Mouse (Mus musculus) forebrain, postnatal 0 days (tissue): ENCODE measurements around the gene Fbxl20. TPM values are rescaled to one million over a fixed set of nuclear protein-coding genes. Genes with fewer than 3 reads are reported as not detected.
A peak's percentile ranks its signal among the peaks of the same experiment; 100 is the strongest.

Experiments
- ATAC-seq: fragments of 200-750 bp; cut with Nextera tagmentation; 2 replicates; pipeline ENCODE4 v1.8.0; 2017; ENCODE audit warnings: mild to moderate bottlenecking, moderate library complexity
- DNase-seq: peaks from one replicate; pipeline ENCODE4 v3.0.0-alpha.2; 2015
- H3K27ac ChIP-seq: fragments of 300-500 bp; sonication (generic); 2 replicates; pipeline ENCODE4 v1.5.1; 2014; ENCODE audit warnings: low read depth, mild to moderate bottlenecking, antibody characterized with exemption, low read length, moderate library complexity, mixed read lengths
- H3K27me3 ChIP-seq: fragments of 300-500 bp; sonication (generic); 2 replicates; pipeline ENCODE4 v1.6.1; 2014; ENCODE audit warnings: mild to moderate bottlenecking, low read length, mixed read lengths; ENCODE audit not compliant: insufficient read depth
- H3K36me3 ChIP-seq: fragments of 300-500 bp; sonication (generic); 2 replicates; pipeline ENCODE4 v1.6.1; 2014; ENCODE audit warnings: mild to moderate bottlenecking, moderate library complexity; ENCODE audit not compliant: insufficient read depth
- H3K4me1 ChIP-seq: fragments of 300-500 bp; sonication (generic); 2 replicates; pipeline ENCODE4 v1.6.1; 2014; ENCODE audit warnings: antibody characterized with exemption; ENCODE audit not compliant: insufficient read depth
- H3K4me2 ChIP-seq: fragments of 300-500 bp; sonication (generic); 2 replicates; pipeline ENCODE4 v1.6.1; 2014; ENCODE audit warnings: low read depth, mild to moderate bottlenecking, moderate library complexity
- H3K4me3 ChIP-seq: fragments of 300-500 bp; sonication (generic); 2 replicates; pipeline ENCODE4 v1.5.1; 2014; ENCODE audit warnings: low read depth, low read length, mixed read lengths
- H3K9ac ChIP-seq: fragments of 300-500 bp; sonication (generic); 2 replicates; pipeline ENCODE4 v1.6.1; 2014; ENCODE audit warnings: mild to moderate bottlenecking
- H3K9me3 ChIP-seq: fragments of 300-500 bp; sonication (generic); 2 replicates; pipeline ENCODE4 v1.6.1; 2016; ENCODE audit warnings: low read length
- CTCF ChIP-seq: sonication (generic); IDR thresholded peaks from 2 replicates; pipeline ENCODE4 v1.5.1; 2016; ENCODE audit warnings: antibody characterized with exemption, control low read depth, low read depth
- WGBS: fragments of 180-500 bp; shearing (Covaris S2); extraction: QIAGEN DNeasy Blood & Tissue Kit; methylation state at CpG from one replicate; pipeline ENCODE4 v1.1.7; 2014; 5-methylcytosine and 5-hydroxymethylcytosine counted together
- polyA plus RNA-seq: library from polyadenylated mRNA; unstranded; fragments of >200 nt; fragmentation: Nextera tagmentation; extraction: Ambion mirVana; gene quantifications from 2 replicates; pipeline ENCODE4 v1.2.1, GENCODE M21; 2015
- total RNA-seq: library from RNA; depleted of rRNA; stranded (reverse); fragments of >200 nt; gene quantifications from 2 replicates; pipeline ENCODE4 v1.2.3, GENCODE M21; 2014

Gene Fbxl20
- total and polyA plus RNA-seq, 2 experiments from 2014 or later, result 12.5 to 22.9 TPM

DNA sequence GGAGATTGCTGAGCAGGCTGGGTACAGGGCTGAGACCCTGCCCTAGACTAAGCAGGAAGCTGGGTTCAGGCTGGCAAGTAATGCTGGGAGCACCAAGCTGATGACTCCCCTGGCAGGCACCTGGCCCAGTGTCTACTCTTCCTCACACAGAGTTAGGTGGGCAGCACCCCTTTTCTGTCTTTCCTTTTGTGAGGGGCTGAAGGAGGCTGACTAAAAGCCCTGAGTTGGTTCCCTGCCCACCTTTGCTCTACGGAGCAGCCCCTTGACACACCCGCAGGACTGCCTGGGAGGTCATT, 99.7 kb downstream of the Fbxl20 start:
- no peaks in the 10 kb centered on the region; the same call in 1 of the 2 replicates for H3K4me1 ChIP-seq
- H3K36me3 ChIP-seq, result no peaks in the 10 kb centered on the region
- no peak overlapping the region for H3K4me2 ChIP-seq
- TF ChIP-seq CTCF, result no peak
- ATAC-seq (no peak), DNase-seq (no peak)
- H3K27ac ChIP-seq, result no peak overlapping the region
- no peaks in the 10 kb centered on the region for H3K9me3 ChIP-seq
- no peak overlapping the region for H3K9ac ChIP-seq
- H3K27me3 ChIP-seq, result peaks cover 16% of the 10 kb centered on the region
- WGBS, result 12% methylated on average over 2 of the region's 2 CpGs
- no peak overlapping the region for H3K4me3 ChIP-seq

DNA sequence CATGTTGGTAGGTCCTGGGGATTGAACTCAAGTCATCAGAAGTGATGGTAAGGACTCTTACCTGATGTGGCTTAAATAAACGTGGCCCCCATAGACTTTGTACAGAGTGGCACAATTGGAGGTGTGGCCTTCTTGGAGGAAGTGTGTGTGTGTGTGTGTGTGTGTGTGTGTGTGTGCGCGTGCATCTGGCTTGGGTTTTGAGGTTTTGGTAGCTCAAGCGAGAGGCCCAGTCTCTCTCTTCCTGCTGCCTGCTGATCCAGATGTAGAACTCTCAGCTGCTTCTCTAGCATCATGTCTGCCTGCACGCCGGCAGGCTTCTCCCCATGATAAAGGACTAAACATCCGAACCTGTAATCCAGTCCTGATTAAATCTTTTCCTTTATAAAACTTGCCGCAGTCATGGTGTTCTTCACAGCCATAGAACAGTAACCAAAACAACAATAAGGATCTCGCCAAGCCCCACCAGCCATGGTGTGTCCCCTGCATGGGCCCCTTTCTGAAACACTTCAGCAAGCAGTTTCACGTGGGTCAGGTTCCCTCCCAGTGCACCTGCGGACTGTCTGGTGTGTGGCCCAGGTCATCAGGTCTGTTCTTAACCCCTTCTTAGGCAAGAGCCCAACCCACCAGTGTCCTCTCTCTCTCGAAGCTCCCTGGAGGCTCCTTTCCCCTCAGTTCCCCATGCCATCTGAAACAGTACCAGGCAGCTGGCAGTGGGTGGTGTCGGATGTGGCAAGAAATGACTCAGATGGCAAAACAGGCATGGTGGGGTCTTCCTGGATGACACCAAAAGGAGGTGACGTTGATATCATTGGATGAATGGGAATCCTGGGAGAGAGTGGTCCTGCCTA, 100.3 kb downstream of the Fbxl20 start:
- DNase-seq (no peak), ATAC-seq (no peak)
- 66% methylated on average over 14 of the region's 14 CpGs for WGBS
- no peak overlapping the region for H3K4me2 ChIP-seq
- no peak overlapping the region for H3K9ac ChIP-seq
- H3K4me3 ChIP-seq, result no peak overlapping the region
- H3K9me3 ChIP-seq, result no peaks in the 10 kb centered on the region
- H3K27me3 ChIP-seq, result peaks cover 15% of the 10 kb centered on the region
- H3K36me3 ChIP-seq, result no peaks in the 10 kb centered on the region
- no peak for TF ChIP-seq CTCF
- H3K27ac ChIP-seq, result no peak overlapping the region
- no peaks in the 10 kb centered on the region; the same call in 1 of the 2 replicates for H3K4me1 ChIP-seq

DNA sequence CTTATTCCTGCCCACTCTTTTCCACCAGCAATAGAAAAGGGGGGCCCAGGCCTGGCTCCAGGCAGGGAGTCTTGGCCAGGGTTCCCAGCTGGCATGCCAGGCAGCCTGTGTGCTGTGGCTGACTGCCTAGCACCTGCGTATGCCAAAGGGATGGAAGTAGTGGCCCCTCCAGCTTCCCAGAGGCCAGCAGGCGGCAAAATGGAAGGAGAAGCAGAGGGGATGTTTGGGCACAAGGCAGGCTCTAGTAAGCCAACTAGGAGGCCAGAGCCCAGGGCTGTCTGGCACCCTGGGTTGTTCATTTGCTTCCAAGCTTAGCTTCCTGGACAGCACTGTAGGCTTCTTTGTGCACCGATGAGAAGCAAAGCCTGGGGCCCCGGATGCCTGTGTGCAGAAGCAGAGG, 102.5 kb downstream of the Fbxl20 start:
- Histone ChIP-seq H3K9me3 (no peaks in the 10 kb centered on the region), H3K4me2 (no peak overlapping the region), H3K27me3 (peaks cover 11% of the 10 kb centered on the region), H3K27ac (peak overlapping the region; percentile 29; the same call in 1 of the 2 replicates), H3K4me3 (no peak overlapping the region), H3K9ac (no peak overlapping the region), H3K36me3 (no peaks in the 10 kb centered on the region), H3K4me1 (no peaks in the 10 kb centered on the region; the same call in 1 of the 2 replicates)
- no peak for TF ChIP-seq CTCF
- 38% methylated on average over 4 of the region's 4 CpGs for WGBS
- ATAC-seq (peak; percentile 76), DNase-seq (peak; percentile 82)

DNA sequence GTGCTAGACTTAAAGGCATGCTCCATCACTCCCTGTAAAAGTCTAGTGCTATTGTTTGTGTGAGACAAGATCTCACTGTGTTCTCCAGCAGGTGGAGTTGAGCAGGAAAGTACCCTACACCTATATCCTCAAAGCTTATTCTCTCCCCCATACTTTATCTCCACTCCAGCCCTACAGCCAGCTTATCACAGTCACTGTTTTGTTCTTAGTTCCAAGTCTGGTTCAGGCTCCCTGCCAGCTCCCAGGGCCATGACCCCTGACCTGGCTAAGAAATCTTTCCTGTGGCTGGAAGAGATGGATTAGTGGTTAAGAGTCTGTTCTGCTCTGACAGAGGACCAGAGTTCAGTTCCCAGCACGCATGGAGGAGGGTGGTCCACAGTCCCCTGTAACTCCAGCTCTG, 103.7 kb downstream of the Fbxl20 start:
- 66% methylated on average over 1 of the region's 1 CpGs for WGBS
- Histone ChIP-seq H3K27ac (no peak overlapping the region), H3K36me3 (no peaks in the 10 kb centered on the region), H3K4me1 (no peaks in the 10 kb centered on the region), H3K9me3 (no peaks in the 10 kb centered on the region), H3K27me3 (peaks cover 3% of the 10 kb centered on the region), H3K4me3 (no peak overlapping the region), H3K4me2 (no peak overlapping the region), H3K9ac (no peak overlapping the region)
- no peak for ATAC-seq
- DNase-seq, result no peak
- no peak for TF ChIP-seq CTCF

DNA sequence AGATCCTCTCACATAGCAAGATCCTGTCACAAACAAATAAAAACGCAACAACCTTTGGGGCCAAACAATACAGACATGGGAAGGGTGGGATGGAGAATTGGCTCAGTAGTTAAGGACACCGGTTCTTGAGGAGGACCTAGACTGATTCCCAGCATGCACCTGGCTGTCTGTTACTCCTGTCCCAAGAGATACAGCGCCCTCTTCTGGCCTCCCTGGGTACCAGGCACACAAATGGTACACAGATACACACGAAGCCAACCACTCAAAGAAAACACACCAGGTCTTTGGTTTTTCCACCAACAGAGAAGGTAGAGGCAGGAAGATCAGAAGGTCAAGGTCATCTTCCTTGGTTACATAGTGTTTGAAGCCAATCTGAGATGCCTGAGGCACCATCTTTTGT, 104.6 kb downstream of the Fbxl20 start:
- Histone ChIP-seq H3K9ac (no peak overlapping the region), H3K36me3 (no peaks in the 10 kb centered on the region), H3K27ac (no peak overlapping the region), H3K4me2 (no peak overlapping the region), H3K9me3 (no peaks in the 10 kb centered on the region), H3K27me3 (no peaks in the 10 kb centered on the region; the same call in 1 of the 2 replicates), H3K4me3 (no peak overlapping the region), H3K4me1 (no peaks in the 10 kb centered on the region)
- WGBS, result 71% methylated on average over 4 of the region's 4 CpGs
- ATAC-seq, result no peak
- no peak for DNase-seq
- TF ChIP-seq CTCF, result no peak

DNA sequence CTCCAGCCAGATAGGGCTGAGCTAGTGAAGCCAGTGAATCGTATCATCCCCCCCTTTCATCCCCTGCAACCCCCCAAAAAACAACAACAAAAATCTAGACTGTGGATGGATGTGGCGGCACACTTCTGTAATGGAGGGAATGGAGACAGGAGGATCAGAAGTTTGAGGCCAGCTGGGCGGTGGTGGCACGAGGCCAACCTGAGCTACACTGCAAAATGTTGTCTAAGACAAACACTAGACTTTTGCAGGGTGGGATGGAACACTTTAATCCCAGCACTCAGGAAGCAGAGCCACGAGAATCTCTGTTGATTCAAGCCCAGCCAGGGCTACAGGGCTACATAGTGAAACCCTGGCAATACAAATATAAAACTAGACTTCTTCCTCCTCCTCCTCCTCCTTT, 106.1 kb downstream of the Fbxl20 start:
- H3K4me2 ChIP-seq, result no peak overlapping the region
- no peaks in the 10 kb centered on the region for H3K9me3 ChIP-seq
- 61% methylated on average over 5 of the region's 5 CpGs for WGBS
- H3K4me3 ChIP-seq, result no peak overlapping the region
- H3K9ac ChIP-seq, result no peak overlapping the region
- H3K27me3 ChIP-seq, result no peaks in the 10 kb centered on the region
- ATAC-seq (no peak), DNase-seq (no peak)
- H3K36me3 ChIP-seq, result no peaks in the 10 kb centered on the region
- no peak for TF ChIP-seq CTCF
- H3K4me1 ChIP-seq, result no peaks in the 10 kb centered on the region
- no peak overlapping the region for H3K27ac ChIP-seq

DNA sequence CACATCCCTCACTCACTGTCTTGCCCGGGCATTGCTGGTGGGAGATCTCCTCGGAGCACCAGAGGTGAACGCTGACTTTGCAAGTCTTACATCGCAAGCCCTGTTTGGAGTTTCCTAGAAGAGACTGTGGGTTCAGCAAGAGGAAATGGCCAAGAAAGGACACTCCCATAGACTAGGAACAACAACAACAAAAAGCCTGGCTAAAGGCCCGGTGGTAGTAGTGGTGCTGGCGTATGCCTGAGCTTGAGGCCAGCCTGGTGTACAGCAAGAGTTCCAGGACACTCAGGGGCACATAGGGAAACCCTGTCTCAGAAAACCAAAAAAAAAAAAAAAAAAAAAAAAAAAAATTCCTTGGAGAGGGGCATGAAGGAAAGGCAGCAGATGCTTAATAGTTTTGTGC, 107.5 kb downstream of the Fbxl20 start:
- Histone ChIP-seq H3K4me2 (no peak overlapping the region), H3K27me3 (no peaks in the 10 kb centered on the region), H3K36me3 (no peaks in the 10 kb centered on the region), H3K9ac (no peak overlapping the region), H3K4me1 (no peaks in the 10 kb centered on the region), H3K27ac (no peak overlapping the region), H3K4me3 (no peak overlapping the region), H3K9me3 (no peaks in the 10 kb centered on the region)
- 84% methylated on average over 6 of the region's 6 CpGs for WGBS
- no peak for DNase-seq
- ATAC-seq, result no peak
- no peak for TF ChIP-seq CTCF
